In genomic region chr16:11175489-11176207, GRCm38 (mm10) we compare ENCODE assay signal across 8 mouse cellular contexts. TPM values are rescaled to one million over a fixed set of nuclear protein-coding genes. Genes with fewer than 3 reads are reported as not detected.
DNase-seq lines count a peak whose midpoint lies in the region; ATAC-seq and TF ChIP-seq lines count a peak whose summit lies in the region.

No protein-coding gene starts in this region.

- intact Hi-C loops in left cerebral cortex, postnatal 4 days (cut with DNase I) = no loop called here

- H3K9ac ChIP-seq in hindbrain, embryonic 16.5 days (ENCODE audit: low read depth, low read length) = peak overlapping the region; percentile 83

- H3K9me3 ChIP-seq in hindbrain, embryonic 16.5 days (ENCODE audit: control insufficient read depth, low read length) = no peaks in the 10 kb centered on the region

- no peaks in the 10 kb centered on the region for H3K27me3 ChIP-seq in hindbrain, embryonic 16.5 days (replicated peaks; ENCODE audit: control insufficient read depth, insufficient read depth, low read length)
- H3K27me3 ChIP-seq in spleen, adult 2 months (ENCODE audit: control insufficient read depth, insufficient read depth, low read length) = no peaks in the 10 kb centered on the region

- TF ChIP-seq POLR2A in spleen, adult 2 months (IDR thresholded peaks at IDR 0.05; ENCODE audit: low read depth, low read length) = no peak

- under 1% methylated on average over 72 of the region's 72 CpGs for WGBS in hindbrain, embryonic 16.5 days
- WGBS in spleen, adult 2 months = under 1% methylated on average over 72 of the region's 72 CpGs

- H3K4me1 ChIP-seq in hindbrain, embryonic 16.5 days (ENCODE audit: control insufficient read depth, insufficient read depth, low read depth, low read length) = peaks cover 13% of the 10 kb centered on the region
- peaks cover 3% of the 10 kb centered on the region; the same call in 1 of the 2 replicates for H3K4me1 ChIP-seq in spleen, adult 2 months (ENCODE audit: control insufficient read depth, insufficient read depth, insufficient read length)

- H3K4me3 ChIP-seq in hindbrain, embryonic 16.5 days (ENCODE audit: low read length) = peak overlapping the region; percentile 79
- H3K4me3 ChIP-seq in spleen, adult 2 months (ENCODE audit: extremely low read depth, insufficient read depth, insufficient read length) = peak overlapping the region; percentile 97

- H3K27ac ChIP-seq in hindbrain, embryonic 16.5 days (ENCODE audit: low read depth, low read length) = peak overlapping the region; percentile 87
- peak overlapping the region; percentile 95 for H3K27ac ChIP-seq in spleen, adult 2 months (ENCODE audit: insufficient read depth, low read length)

- peak; percentile 54 for DNase-seq in layer of hippocampus, adult 11-12 months (ENCODE audit: low spot score)
- DNase-seq in layer of hippocampus, adult 18-20 months (ENCODE audit: low spot score in 2 of 2) = no peak
- DNase-seq in cerebellum, adult 9-10 months = peak; percentile 67
- DNase-seq in gastrocnemius, adult 8-10 months (ENCODE audit: low spot score in 2 of 2) = peak; percentile 27 to 36
- DNase-seq in left cerebral cortex, postnatal 4 days = peak; percentile 59
- DNase-seq in mesoderm, embryonic 11.5 days (ENCODE audit: low read depth, low spot score) = peak; percentile 77
- peak; percentile 23 to 44 for DNase-seq in spleen, adult 2 months (ENCODE audit: low read depth in 1 of 2, low spot score in 2 of 2)

- H3K36me3 ChIP-seq in hindbrain, embryonic 16.5 days (ENCODE audit: control insufficient read depth, insufficient read depth, low read length) = no peaks in the 10 kb centered on the region
- H3K36me3 ChIP-seq in spleen, adult 2 months (ENCODE audit: control insufficient read depth, insufficient read depth, low read length) = no peaks in the 10 kb centered on the region

- TF ChIP-seq CTCF in spleen, adult 2 months (IDR thresholded peaks at IDR 0.05; ENCODE audit: extremely low read depth, insufficient read depth, insufficient read length, insufficient replicate concordance) = no peak

- ATAC-seq in hindbrain, embryonic 16.5 days = peak; percentile 55

- peak overlapping the region; percentile 87 for H3K4me2 ChIP-seq in hindbrain, embryonic 16.5 days (ENCODE audit: low read length)

RNA-seq across cellular contexts. Expression of gene Zc3h7a, which starts 0.5 kb away (rescaled TPM):
- 10 to 100 TPM; 59.9 to 62.2 TPM for total RNA-seq in layer of hippocampus, adult 18-20 months (2021)
- 10 to 100 TPM in 3 of 4 experiments, 1 to 10 TPM in 1; 9.7 to 15.8 (median 13.5) TPM for total RNA-seq in gastrocnemius, adult 8-10 months (2022)
- polyA plus RNA-seq in hindbrain, embryonic 16.5 days (2015; fragmentation: Nextera tagmentation; extraction: Ambion mirVana) = 67.0 and 75.8 TPM in 2 replicates
- 100 to 1,000 TPM in 1 of 2 experiments, 10 to 100 TPM in 1; 81.8 to 101 TPM for total RNA-seq in left cerebral cortex, postnatal 4 days (2021)
- polyA plus RNA-seq in spleen, adult 2 months (2012; rRNA removed) = 43.0 and 46.0 TPM in 2 replicates

RNA-seq across cellular contexts. Expression of gene Rsl1d1, which starts 27.5 kb away (rescaled TPM):
- total RNA-seq in layer of hippocampus, adult 18-20 months (2021) = 10 to 100 TPM; 52.0 to 55.9 TPM
- total RNA-seq in gastrocnemius, adult 8-10 months (2022) = 10 to 100 TPM; 41.0 to 47.7 (median 42.4) TPM
- polyA plus RNA-seq in hindbrain, embryonic 16.5 days (2015; fragmentation: Nextera tagmentation; extraction: Ambion mirVana) = 117 and 124 TPM in 2 replicates
- total RNA-seq in left cerebral cortex, postnatal 4 days (2021) = 10 to 100 TPM; 70.6 to 75.7 TPM
- polyA plus RNA-seq in spleen, adult 2 months (2012; rRNA removed) = 2.6 and 4.5 TPM in 2 replicates

RNA-seq across cellular contexts. Expression of gene Txndc11, which starts 41.2 kb away (rescaled TPM):
- 10 to 100 TPM; 26.4 to 28.5 TPM for total RNA-seq in layer of hippocampus, adult 18-20 months (2021)
- total RNA-seq in gastrocnemius, adult 8-10 months (2022) = 1 to 10 TPM; 4.6 to 8.5 (median 7.0) TPM
- polyA plus RNA-seq in hindbrain, embryonic 16.5 days (2015; fragmentation: Nextera tagmentation; extraction: Ambion mirVana) = 27.4 and 28.9 TPM in 2 replicates
- 10 to 100 TPM; 39.4 to 39.7 TPM for total RNA-seq in left cerebral cortex, postnatal 4 days (2021)
- polyA plus RNA-seq in spleen, adult 2 months (2012; rRNA removed) = 28.6 and 42.5 TPM in 2 replicates

Comparison
In these comparisons a context has a peak if more than half of its experiments do, and no peak if none do; other contexts are left out.
1. DNase-seq: peak in layer of hippocampus, adult 11-12 months (single experiment), cerebellum, adult 9-10 months (single experiment), gastrocnemius, adult 8-10 months (2 of 2), left cerebral cortex, postnatal 4 days (single experiment), mesoderm, embryonic 11.5 days (single experiment) and spleen, adult 2 months (2 of 2); none in layer of hippocampus, adult 18-20 months (0 of 2).